Mouse (Mus musculus) heart, embryonic 10.5 days (tissue): ENCODE measurements around the gene Gm2115. TPM values are rescaled to one million over a fixed set of nuclear protein-coding genes. Genes with fewer than 3 reads are reported as not detected.
A peak's percentile ranks its signal among the peaks of the same experiment; 100 is the strongest.

Experiments used
- DNase-seq: peaks from one replicate; pipeline ENCODE4 v3.0.0-alpha.2; 2017; ENCODE audit warnings: low spot score
- H3K27ac ChIP-seq: fragments of 300-500 bp; sonication (generic); 2 replicates; pipeline ENCODE4 v1.5.1; 2016; ENCODE audit warnings: mild to moderate bottlenecking
- H3K27me3 ChIP-seq: fragments of 300-500 bp; sonication (generic); 2 replicates; pipeline ENCODE4 v1.6.1; 2016; ENCODE audit warnings: mild to moderate bottlenecking; ENCODE audit not compliant: poor library complexity, insufficient read depth, severe bottlenecking
- H3K36me3 ChIP-seq: fragments of 300-500 bp; sonication (generic); 2 replicates; pipeline ENCODE4 v1.6.1; 2016; ENCODE audit warnings: mild to moderate bottlenecking, moderate library complexity
- H3K4me1 ChIP-seq: fragments of 300-500 bp; sonication (generic); 2 replicates; pipeline ENCODE4 v1.6.1; 2016; ENCODE audit warnings: mild to moderate bottlenecking
- H3K4me3 ChIP-seq: fragments of 300-500 bp; sonication (generic); 2 replicates; pipeline ENCODE4 v1.5.1; 2016; ENCODE audit warnings: mild to moderate bottlenecking, moderate library complexity
- H3K9me3 ChIP-seq: fragments of 300-500 bp; sonication (generic); 2 replicates; pipeline ENCODE4 v1.6.1; 2016; ENCODE audit warnings: mild to moderate bottlenecking, moderate library complexity
- WGBS: fragments of 180-500 bp; shearing (Covaris S2); methylation state at CpG from one replicate; pipeline ENCODE4 v1.1.7; 2016; 5-methylcytosine and 5-hydroxymethylcytosine counted together
- polyA plus RNA-seq: library from polyadenylated mRNA; unstranded; fragments of >200 nt; fragmentation: Nextera tagmentation; extraction: Ambion mirVana; gene quantifications from 2 replicates; pipeline ENCODE4 v1.2.1, GENCODE M21; 2016

The Gm2115 gene
- 0.06 TPM in 2 replicates for polyA plus RNA-seq

DNA sequence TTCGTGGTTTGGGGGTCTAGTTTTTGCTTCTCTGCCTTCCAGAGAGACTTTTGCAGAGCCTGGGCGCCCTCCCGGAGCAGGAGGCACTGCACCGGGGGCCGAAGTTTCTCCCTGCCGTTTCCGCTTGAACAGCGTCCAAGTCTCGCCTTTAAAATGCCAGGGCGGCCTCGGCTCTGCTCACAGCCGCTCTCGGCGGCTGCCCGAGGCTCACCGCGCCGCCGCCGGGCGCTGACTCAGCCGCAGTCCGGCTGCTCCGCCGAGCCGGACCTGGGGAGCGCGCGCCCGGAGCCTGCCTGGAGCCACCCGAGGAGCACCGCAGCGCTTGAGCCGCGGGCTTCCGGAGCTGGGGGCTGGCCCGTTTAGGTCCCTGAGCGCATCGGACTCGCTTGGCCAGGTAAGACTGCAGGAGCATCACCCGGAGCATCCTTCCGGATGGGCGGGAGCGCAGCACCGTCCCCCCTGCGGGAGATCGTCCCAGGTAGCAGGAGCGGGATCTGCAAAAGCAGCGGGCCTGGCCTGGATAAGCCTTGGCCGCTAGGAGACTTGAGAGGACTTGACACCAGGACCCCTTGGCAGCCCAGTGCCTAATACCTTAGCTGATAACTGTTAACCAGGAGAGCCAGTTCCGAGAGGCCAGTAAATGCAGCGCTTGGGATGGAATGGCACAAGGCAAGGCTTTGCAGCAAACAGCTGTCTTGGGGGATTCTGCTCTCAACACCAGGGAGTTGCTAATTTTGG lies at the start of gene Gm2115:
Gene Gm2115 (plus strand): TSS at position 159 of the 738 bp plus-strand sequence.
- DNase-seq, result no peak

DNA sequence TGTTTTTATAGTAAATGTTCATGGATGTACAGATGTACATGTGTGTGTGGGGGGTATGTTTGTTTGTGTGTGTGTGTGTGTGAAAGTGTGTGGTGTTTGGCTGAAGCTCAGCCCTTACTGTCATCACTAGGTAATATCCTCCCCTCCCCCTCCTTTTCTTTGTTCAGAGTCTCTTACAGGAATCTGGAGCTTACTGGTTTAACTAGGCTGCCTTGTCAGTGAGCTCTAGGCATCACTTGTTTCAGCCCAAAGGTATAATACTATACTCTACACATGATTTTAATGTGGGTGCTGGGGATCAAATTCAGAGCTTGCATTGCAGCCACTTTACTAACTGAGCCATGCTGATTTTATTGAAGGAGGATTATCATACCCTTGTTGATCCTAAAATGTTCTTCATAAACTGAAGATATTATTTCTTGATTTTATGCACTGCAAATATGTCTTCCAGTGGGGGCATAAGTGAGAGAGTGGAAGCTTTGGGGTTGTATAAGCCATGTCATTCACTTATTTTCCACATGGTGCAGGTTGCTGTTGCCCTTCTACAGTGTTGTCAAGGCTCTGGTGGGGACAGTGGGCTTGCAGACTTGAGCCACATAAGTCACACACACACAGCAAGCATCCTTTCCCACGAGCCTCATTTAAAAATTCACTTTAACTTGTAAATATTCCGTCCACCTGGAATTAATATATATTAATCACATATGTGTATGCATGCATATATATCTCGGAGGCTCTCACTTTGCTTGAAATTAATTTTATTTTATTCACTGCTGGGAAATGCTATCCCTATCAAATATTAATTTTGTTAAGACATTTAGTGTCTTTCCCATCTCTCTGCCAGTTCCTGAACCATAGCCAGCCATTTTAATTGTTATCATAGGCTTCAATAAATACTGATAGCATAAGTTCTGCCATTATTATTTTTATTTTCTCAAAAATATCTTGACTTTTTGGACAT lies 45.0 kb upstream of the Gm2115 start:
- Histone ChIP-seq H3K36me3 (no peaks in the 10 kb centered on the region), H3K27ac (no peak overlapping the region), H3K4me1 (no peaks in the 10 kb centered on the region), H3K27me3 (no peaks in the 10 kb centered on the region), H3K9me3 (no peaks in the 10 kb centered on the region), H3K4me3 (no peak overlapping the region)
- 77% methylated on average over 3 of the region's 3 CpGs for WGBS
- no peak for DNase-seq

More for the DNA sequence above, at the start of gene Gm2115:
- peaks cover 33% of the 10 kb centered on the region for H3K27me3 ChIP-seq
- H3K9me3 ChIP-seq, result no peaks in the 10 kb centered on the region
- H3K4me1 ChIP-seq, result peaks cover 8% of the 10 kb centered on the region; the same call in 1 of the 2 replicates
- 1% methylated on average over 52 of the region's 52 CpGs for WGBS
- 0 out of 2 replicates have a peak within 1 kb of the TSS, but pooled peaks have one; percentile 53 for H3K27ac ChIP-seq
- no peaks in the 10 kb centered on the region for H3K36me3 ChIP-seq
- peak within 1 kb of the TSS; percentile 61 for H3K4me3 ChIP-seq

DNA sequence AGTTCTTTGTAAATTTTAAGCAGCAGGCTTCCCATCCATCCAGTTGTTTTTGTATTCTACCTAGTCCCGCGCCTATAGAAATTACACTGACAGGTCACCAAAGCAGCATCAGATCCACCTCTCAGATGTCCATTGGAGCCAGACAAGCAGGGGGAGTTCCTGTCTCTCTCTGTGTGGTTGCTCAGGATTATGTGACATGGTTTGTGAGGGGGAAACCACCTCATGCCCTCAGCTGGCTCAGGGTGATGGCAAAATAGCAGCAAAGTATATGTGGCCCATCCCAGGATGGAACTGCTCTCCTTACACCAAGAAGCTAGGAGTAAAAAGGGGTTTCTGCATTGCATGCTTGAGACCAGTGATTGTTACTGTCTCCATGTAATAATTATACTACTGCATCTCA lies 42.3 kb upstream of the Gm2115 start:
- Histone ChIP-seq H3K4me3 (no peak overlapping the region), H3K27ac (no peak overlapping the region), H3K9me3 (no peaks in the 10 kb centered on the region), H3K27me3 (no peaks in the 10 kb centered on the region), H3K36me3 (no peaks in the 10 kb centered on the region), H3K4me1 (no peaks in the 10 kb centered on the region)
- WGBS, result 95% methylated on average over 2 of the region's 2 CpGs
- DNase-seq, result no peak

DNA sequence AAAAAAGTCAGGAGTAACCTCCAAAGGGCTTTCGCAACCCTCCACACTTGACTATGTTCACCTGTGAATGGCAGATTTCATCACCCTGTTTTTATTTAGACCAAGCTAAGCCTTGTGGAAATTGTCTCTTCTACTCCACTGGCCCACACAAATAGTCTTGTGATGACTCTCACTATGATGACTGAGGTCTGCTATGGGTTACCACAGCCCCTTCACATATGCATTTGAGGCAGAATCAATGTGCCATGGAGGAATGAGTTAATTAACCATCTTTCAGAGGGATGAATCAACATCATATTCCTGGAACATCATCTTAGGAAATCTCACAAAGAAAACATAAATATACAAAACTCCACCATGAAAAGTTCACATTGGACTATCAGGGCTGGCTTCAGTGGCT lies 25.6 kb upstream of the Gm2115 start:
- 95% methylated on average over 1 of the region's 1 CpGs for WGBS
- DNase-seq, result no peak
- Histone ChIP-seq H3K27me3 (no peaks in the 10 kb centered on the region), H3K4me3 (no peak overlapping the region), H3K9me3 (no peaks in the 10 kb centered on the region), H3K36me3 (no peaks in the 10 kb centered on the region), H3K4me1 (no peaks in the 10 kb centered on the region), H3K27ac (no peak overlapping the region)

DNA sequence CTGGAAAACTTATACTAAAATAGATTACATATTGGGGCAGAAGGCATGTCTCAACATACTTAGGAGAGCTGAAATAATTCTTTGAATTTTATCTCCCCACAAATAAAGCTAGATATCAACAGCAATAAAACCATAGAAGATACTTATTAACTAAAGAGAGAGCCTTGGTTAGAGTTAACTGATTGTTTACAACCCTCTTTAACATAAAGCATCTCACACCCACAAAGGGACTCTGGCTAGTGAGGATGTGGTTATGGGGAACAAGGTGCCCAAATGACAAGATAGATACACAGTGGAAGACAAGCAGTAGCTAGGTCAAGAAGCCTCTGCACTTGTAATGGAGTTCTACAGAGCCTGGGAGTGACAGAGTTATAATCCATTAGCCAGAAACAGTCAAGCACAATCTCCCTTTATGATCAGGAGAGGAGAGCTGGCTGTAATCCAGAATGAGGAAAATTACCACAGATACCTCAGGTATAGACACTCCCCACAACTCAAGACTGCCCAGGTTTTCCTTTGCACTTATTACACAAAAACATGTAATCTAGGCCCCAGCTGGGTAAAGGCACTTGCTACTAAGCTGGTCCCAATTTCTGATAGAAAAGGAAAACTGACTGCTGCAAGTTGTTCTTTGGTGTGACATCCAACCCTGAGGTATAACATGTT lies 10.1 kb upstream of the Gm2115 start:
- no peak for DNase-seq
- no peak overlapping the region for H3K4me3 ChIP-seq
- no peaks in the 10 kb centered on the region for H3K36me3 ChIP-seq

DNA sequence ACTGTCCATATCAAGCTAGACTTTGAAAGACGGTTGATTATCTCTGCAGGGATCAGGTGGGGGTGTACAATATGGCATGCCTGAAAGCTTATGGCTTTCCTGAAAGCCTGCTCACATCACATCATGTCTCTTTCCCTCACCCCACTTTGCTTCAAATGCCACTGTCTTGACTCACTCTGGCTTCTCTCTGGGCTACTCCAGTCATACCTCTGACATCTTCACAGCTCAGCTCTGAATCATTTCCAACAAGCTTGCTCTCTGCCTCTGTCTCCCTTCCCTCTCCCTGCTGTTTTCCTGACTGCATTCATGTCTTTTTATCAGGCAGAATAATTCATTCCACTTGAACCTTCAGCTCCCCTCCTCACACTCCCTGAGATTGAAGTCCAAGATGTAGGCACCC lies 7.4 kb upstream of the Gm2115 start:
- Histone ChIP-seq H3K36me3 (no peaks in the 10 kb centered on the region), H3K4me3 (no peak overlapping the region), H3K27me3 (no peaks in the 10 kb centered on the region), H3K9me3 (no peaks in the 10 kb centered on the region), H3K27ac (no peak overlapping the region), H3K4me1 (no peaks in the 10 kb centered on the region)
- 50% methylated on average over 1 of the region's 1 CpGs for WGBS
- no peak for DNase-seq

More for the DNA sequence above, 10.1 kb upstream of the Gm2115 start:
- H3K4me1 ChIP-seq, result no peaks in the 10 kb centered on the region
- no peaks in the 10 kb centered on the region for H3K27me3 ChIP-seq
- H3K27ac ChIP-seq, result no peak overlapping the region
- no peaks in the 10 kb centered on the region for H3K9me3 ChIP-seq

DNA sequence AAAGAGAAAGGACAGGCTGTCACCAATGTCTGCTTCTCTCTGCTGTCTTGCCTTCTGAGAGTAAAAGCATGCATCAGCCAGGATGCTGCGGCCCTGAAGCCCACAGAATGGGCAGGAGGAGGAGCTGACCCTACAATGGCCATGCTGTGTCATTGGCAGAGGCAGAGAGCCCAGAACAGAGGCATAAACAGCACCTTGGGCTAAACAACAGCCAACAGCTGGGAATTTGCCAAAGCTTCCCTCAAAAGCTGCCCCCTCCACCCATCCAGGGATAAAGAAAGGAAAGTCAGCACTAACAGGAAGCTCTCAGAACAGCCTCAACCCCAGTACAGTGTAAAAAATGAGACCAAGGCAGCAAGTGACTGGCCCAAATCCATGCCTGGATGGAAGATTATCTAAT lies 6.3 kb upstream of the Gm2115 start:
- 39% methylated on average over 1 of the region's 1 CpGs for WGBS
- no peaks in the 10 kb centered on the region for H3K36me3 ChIP-seq
- H3K9me3 ChIP-seq, result no peaks in the 10 kb centered on the region
- no peak overlapping the region for H3K4me3 ChIP-seq
- no peak overlapping the region for H3K27ac ChIP-seq
- H3K27me3 ChIP-seq, result 0 out of 2 replicates have a peak, but pooled peaks cover 4% of the 10 kb centered on the region
- DNase-seq, result no peak
- no peaks in the 10 kb centered on the region for H3K4me1 ChIP-seq

DNA sequence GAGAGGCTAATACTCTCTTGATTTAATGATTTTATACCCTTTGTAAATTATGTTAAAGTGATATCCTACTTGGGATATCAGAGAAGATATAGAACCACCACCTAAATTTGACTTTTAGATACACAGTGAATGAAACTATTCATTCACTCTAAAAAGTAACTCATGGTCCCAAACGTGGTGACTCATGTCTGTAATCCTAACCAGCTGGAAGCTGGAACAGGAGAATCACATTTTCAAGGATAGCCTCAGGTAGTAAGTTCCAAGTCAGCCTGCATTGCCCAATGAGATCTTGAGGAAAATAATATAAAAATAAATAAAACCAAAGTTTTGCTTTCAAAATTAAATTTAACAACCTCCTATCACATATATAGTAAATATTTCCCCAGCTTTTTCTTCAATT lies 2.6 kb upstream of the Gm2115 start:
- 47% methylated on average over 1 of the region's 1 CpGs for WGBS

DNA sequence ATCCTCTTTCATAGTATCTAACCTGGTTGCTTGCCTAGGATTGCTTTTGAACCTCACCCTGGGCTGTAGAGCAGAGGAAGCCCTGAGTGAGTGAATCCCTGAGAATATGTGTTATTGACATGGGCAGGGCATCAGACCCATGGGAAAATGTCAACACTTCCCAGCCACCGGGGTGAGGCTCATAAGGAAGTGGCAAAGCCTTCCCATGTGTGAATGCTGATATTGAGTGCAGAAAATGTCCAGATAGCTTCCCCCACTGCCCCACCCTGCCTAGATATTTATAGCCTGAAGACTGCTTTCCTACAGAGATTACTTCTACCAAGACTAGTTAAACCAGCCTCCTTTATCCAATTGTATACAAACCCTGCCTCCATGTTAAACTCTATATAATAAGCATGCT lies 4.0 kb downstream of the Gm2115 start:
- DNase-seq, result no peak
- WGBS, result 67% methylated on average over 1 of the region's 1 CpGs

More for the DNA sequence above, 2.6 kb upstream of the Gm2115 start:
- Histone ChIP-seq H3K9me3 (no peaks in the 10 kb centered on the region), H3K27me3 (peaks cover 33% of the 10 kb centered on the region), H3K36me3 (no peaks in the 10 kb centered on the region), H3K4me1 (peaks cover 8% of the 10 kb centered on the region; the same call in 1 of the 2 replicates), H3K27ac (no peak overlapping the region), H3K4me3 (no peak overlapping the region)
- no peak for DNase-seq

DNA sequence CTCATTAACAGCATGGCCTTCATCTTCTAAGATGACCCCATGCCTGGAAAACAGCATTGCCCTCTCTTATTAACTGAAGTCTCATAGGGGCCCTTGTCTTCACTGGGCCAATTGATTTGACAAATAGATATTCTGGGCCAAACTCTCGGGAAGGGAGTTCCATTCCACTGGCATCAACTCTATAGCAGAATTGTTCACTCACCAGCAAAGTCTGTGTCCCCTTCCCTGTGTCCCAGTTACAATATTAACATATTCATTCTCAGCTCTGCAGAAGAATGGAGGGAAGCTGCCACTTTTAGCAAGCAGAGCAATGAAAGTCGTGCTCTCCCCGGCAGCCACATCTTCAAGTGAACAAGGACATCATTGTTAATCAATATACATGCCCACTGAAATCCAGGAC lies 5.9 kb downstream of the Gm2115 start:
- DNase-seq, result no peak
- Histone ChIP-seq H3K9me3 (no peaks in the 10 kb centered on the region), H3K27ac (no peak overlapping the region), H3K4me3 (no peak overlapping the region), H3K4me1 (no peaks in the 10 kb centered on the region), H3K27me3 (peaks cover 8% of the 10 kb centered on the region), H3K36me3 (no peaks in the 10 kb centered on the region)
- WGBS, result 69% methylated on average over 3 of the region's 3 CpGs

More for the DNA sequence above, 4.0 kb downstream of the Gm2115 start:
- Histone ChIP-seq H3K27ac (no peak overlapping the region), H3K36me3 (no peaks in the 10 kb centered on the region), H3K4me3 (no peak overlapping the region), H3K4me1 (peaks cover 8% of the 10 kb centered on the region; the same call in 1 of the 2 replicates), H3K9me3 (no peaks in the 10 kb centered on the region), H3K27me3 (peaks cover 25% of the 10 kb centered on the region)

DNA sequence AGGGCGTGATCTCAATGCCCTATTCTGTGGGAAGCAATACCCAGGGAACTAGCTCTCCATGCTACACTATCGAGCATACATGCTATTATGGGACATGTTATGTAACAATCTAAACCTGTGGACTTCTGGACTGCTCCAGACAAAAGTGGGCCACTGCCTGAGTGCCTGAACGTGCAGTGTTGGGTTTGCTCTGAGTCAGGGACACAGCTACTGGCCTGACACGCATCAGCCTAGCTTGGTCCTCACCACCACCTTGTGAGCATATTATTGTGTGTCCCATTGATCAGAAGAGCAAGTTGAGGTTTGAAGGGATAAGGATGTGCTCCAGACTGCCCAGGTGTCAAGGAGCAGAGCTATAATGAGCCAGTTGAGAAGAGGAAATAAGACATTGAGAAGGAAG lies 16.2 kb downstream of the Gm2115 start:
- WGBS, result 78% methylated on average over 4 of the region's 4 CpGs
- no peaks in the 10 kb centered on the region for H3K9me3 ChIP-seq
- H3K27me3 ChIP-seq, result no peaks in the 10 kb centered on the region
- H3K27ac ChIP-seq, result no peak overlapping the region
- H3K4me3 ChIP-seq, result no peak overlapping the region
- peak; percentile 56 for DNase-seq
- no peaks in the 10 kb centered on the region for H3K4me1 ChIP-seq
- H3K36me3 ChIP-seq, result no peaks in the 10 kb centered on the region

DNA sequence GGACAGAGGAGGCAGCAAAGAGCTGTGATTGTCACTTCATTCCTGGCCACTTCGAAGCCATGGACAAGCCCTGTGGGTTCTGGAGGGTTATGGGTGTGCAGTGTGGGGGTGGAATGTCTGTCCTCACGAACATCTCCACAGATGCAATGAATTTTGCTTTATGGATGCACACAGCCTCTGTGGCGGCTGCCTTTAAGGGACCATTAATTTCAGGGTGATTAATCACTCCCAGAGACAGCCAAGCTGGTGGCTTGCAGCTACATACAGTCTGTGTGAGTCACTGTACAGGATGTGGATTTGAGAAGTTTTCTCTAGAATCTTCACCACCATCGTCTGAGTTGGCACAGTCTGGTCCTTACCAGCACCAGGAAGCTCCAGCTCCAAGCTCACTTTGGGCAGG lies 17.9 kb downstream of the Gm2115 start:
- no peak overlapping the region for H3K27ac ChIP-seq
- H3K36me3 ChIP-seq, result no peaks in the 10 kb centered on the region
- no peaks in the 10 kb centered on the region for H3K4me1 ChIP-seq
- no peaks in the 10 kb centered on the region for H3K27me3 ChIP-seq
- no peaks in the 10 kb centered on the region for H3K9me3 ChIP-seq
- no peak overlapping the region for H3K4me3 ChIP-seq
- WGBS, result 70% methylated on average over 4 of the region's 4 CpGs
- DNase-seq, result peak; percentile 51
